Mouse (Mus musculus): ENCODE results near the gene Tpst1.

DNA sequence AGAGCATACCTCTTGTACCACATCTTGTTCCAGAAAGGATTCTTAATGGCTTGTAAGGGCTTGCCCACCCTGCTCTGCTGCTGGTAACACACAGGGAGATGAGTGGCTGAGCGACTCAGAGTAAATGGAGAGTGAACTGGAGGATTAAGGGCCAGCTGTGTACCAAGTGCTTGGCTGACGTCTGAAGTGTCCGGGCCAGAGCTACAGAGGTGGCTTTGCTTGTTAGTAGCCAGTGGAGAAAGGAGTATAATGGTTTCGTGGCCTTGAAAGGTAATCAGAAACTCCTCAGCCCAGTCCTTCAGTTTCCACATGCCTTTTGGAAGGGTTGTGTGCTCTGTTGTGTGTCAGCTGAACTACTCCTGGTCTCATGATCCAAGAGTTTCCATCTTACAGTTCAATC lies 104.7 kb downstream of the Tpst1 start:
- TF ChIP-seq CTCF (IDR thresholded peaks at IDR 0.05; ENCODE audit: low read depth, low read length), result no peak
- no peak for TF ChIP-seq POLR2A (IDR thresholded peaks at IDR 0.05; ENCODE audit: extremely low read depth, insufficient read depth, low read length)
